Mouse (Mus musculus) heart, postnatal 0 days (tissue): Measurements from ENCODE around the gene Eif2b5.

ENCODE experiments used
- CTCF ChIP-seq: IDR thresholded peaks from 2 replicates; pipeline ENCODE4 v1.5.1; 2016; ENCODE audit warnings: antibody characterized with exemption, control low read depth, low read depth
- EP300 ChIP-seq: IDR thresholded peaks from 2 replicates; pipeline ENCODE4 v1.6.1; 2016; ENCODE audit warnings: antibody characterized with exemption, low read depth

GRCm38 (mm10) chr16:20454155-20454654, 44.4 kb upstream of the Eif2b5 start:
- TF ChIP-seq CTCF (no peak), EP300 (no peak)
